Mouse (Mus musculus) testis, adult 2 months (tissue): ENCODE results near the gene Myo10.

ENCODE experiments used
- CTCF ChIP-seq: fragments of 200-500 bp; IDR thresholded peaks from 2 replicates; pipeline ENCODE4 v1.5.1; 2012; ENCODE audit warnings: low read depth, mild to moderate bottlenecking, inconsistent platforms, low read length, moderate library complexity; ENCODE audit not compliant: control insufficient read depth, insufficient read depth, insufficient replicate concordance
- POLR2A ChIP-seq: fragments of 200-500 bp; IDR thresholded peaks from 2 replicates; pipeline ENCODE4 v1.6.1; 2012; ENCODE audit warnings: low read depth, mild to moderate bottlenecking, inconsistent platforms, low read length, moderate library complexity; ENCODE audit not compliant: control insufficient read depth

DNA sequence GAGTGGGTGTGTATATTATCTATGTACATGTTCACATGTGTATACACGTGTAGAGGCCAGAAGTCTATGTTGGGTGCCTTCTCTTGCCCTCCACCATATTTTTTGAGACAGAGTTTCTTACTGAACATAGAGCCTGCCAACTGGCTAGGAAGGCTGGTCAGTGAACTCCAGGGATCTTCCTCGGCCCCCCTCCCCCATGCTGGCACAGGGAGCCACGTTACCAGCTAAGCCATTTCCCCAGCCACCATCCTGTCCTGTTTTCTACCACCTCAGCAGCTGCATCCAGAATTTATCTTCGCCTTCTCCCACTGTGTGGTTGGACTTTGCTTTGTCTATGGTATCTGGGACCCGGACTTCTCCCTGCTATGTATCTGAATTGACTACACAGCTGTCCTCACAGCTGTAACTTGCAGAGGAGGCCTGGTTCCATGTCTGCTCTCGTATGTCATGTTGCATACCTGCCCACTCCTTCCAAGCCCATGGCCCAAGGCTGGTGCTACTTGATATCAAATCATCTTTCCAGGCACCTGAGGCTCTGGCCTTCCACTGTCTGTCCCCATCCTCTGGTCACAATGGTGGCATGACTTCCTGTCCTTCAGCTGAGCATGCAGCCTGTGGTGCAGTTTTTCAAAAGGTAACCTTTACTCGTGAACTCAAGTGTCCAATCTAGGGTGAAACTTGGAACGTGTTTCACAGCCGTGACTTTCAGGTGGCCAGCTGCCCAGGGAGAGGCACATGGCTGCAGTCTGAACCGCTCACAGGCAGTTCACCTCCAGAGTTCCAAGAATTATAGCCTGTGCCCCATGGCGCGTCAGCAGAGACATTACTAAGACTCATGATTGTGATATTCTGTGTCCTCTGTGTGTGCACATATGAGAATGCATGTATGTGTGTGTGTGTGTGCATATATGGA lies 18.8 kb downstream of the Myo10 start:
- TF ChIP-seq CTCF, result no peak
- TF ChIP-seq POLR2A, result no peak
